Mouse (Mus musculus) kidney, adult 8-10 months (tissue): ENCODE results near the gene Tex50.
"Not testable (repeated sequence)": the region's sequence is repeated elsewhere in the genome, so short reads cannot be mapped to it uniquely, and the experiment has no call there.

Source experiments
- DNase-seq, 2 experiments: peaks; one replicate each; pipeline ENCODE4 v3.0.0; 2022

The Tex50 gene

GRCm38 (mm10) chr1:161159214-161159613 lies at the start of gene Tex50:
Tex50 (minus strand) TSS chr1:161159314.
- no peak for DNase-seq

DNA sequence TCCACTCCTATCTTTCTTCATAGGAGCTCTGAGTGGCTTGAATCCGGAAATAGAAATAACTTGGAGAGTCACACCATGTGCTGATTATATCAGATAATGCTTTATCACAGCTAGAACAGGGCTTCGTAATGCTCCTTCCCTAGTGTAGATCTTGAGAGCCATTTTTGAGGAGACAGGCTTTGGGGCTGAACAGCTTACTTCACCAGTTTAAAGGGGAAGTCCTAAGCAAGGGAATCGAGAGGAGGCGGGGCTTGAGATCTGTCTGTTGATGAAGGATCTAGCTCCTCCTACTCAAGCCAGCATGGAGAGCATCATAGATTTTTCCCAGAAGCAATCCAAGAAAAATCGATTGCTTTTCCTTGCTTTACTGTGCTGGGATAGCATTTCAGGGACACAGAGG lies 40.7 kb upstream of the Tex50 start:
- DNase-seq: no peak

DNA sequence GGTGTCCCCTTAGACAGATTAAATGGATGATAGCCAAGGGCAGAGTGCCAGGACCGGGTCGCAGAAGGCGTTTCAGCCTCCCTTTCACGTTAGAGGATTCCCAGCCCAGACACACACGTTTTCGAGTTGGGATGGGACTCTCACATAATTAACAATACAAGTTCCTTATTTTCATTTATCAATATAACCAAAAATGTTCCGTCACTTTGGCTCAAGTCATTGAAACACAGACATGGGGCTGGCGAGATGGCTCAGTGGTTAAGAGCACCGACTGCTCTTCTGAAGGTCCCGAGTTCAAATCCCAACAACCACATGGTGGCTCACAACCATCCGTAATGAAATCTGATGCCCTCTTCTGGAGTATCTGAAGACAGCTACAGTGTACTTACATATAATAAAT lies 37.2 kb upstream of the Tex50 start:
- not testable (repeated sequence) for DNase-seq

DNA sequence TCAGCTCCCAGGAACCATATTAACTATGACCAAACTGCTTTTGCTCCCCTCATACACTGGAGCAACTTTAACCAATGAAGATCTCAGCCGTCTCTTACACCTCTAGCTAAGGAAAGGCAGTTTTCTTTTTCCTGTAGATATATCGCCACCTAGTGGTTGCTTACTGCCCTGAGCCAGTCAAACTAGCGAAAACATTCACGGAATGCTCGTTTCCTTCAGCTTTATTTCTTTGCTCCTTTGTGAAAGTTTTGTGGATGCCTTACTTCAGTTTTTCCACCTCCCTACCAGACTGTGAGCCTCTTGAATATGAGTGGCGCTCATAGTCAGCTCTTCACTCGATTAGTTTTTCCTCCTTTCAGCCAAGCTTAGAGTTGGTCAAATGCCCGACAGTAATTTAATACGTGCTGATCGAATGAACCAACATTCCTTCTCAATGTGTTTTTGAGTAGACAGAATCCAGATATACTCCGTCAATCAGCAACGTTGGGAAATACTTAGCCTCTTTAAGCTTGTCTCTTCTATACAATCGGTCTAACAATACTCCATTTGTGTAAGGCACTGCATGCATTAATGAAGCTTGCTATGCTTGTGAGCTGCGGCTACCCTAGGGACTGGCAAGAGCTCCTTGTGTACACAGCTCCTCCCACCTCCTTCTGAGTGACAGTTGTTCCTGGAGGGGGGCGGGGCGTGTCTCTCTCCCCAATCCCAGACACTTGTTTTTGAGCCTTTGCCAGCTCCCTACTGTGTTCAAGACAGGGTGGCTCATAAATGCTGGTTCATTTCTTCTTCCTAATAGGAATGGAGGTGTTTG lies 36.6 kb upstream of the Tex50 start:
- DNase-seq: peak; percentile 81 to 82

DNA sequence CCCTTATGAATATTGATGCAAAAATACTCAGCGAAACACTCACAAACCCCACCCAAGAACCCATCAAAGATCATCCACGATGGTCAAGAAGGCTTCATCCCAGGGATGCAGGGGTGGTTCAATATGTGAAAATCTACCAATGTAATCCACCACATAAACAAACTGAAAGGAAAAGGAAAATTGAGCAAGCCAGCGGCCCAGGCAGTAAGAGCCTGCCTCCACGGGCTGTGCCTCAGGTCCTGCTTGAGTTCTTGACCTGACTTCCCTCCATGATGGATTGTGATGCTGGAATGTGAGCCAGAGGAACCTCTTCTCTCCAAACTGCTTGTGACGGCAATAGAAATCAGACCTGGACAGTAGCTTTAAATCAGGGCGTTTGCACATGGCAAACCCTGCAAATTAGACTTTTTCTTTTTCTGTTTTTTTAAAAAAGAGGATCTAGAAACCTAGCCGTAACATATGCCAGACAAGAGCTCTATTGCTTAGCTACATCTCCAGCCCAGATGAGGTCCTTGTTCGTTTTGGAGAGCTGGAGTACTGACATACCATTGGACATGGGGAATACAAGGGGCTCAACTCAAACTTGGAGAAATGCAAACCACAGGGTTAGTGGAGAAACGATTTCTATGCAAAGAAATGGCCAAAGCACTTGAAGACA lies 31.3 kb upstream of the Tex50 start:
- no peak for DNase-seq

DNA sequence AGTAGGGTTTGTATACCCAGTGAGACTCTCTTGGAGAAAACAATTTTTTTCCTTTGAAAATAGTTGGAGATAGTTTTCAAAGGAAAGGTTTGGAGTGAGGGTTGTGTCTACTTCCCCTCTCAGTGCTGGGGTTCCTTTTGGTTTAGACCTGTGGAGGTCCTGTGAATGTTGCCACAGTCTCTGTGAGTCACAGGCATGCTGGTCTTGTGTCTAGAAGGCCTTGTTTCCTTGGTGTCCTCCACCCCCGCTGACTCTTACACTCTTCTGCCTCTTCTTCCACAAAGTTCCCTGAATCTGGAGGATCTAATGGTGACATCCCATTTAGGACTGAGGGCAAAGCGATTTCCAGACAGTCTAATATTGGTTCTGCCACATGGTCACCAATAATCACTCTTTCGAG lies 26.3 kb upstream of the Tex50 start:
- DNase-seq: no peak

- DNase-seq: no peak
Measured at GRCm38 (mm10) chr1:161183677-161184076, 24.6 kb upstream of the Tex50 start.

- no peak for DNase-seq
Measured at GRCm38 (mm10) chr1:161182386-161182785, 23.3 kb upstream of the Tex50 start.

- peak; percentile 22 to 66 for DNase-seq
Measured at GRCm38 (mm10) chr1:161180674-161181073, 21.6 kb upstream of the Tex50 start.

DNA sequence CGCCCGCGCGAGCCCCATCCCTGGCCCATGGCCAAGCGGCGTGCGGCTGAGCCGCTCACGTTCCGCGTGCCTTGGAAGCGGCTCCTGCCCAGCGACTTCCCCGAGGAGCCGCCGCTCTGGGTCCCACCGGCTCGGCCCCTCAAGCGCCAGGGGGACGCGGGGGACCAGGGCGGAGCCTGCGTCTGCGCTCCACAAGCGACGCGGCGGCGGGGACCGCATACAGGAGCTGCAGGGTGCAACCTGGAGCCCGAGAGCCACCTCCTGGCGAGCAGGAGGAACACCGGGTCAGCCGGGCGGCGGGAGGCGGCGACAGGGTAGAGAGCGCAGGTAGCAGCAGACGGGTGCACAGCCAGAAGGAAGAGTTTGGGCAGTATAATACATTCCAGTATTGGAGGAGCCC lies 11.5 kb upstream of the Tex50 start:
- DNase-seq: peak; percentile 68 to 82

- no peak for DNase-seq
Measured at GRCm38 (mm10) chr1:161160266-161160665, 1.2 kb upstream of the Tex50 start.

DNA sequence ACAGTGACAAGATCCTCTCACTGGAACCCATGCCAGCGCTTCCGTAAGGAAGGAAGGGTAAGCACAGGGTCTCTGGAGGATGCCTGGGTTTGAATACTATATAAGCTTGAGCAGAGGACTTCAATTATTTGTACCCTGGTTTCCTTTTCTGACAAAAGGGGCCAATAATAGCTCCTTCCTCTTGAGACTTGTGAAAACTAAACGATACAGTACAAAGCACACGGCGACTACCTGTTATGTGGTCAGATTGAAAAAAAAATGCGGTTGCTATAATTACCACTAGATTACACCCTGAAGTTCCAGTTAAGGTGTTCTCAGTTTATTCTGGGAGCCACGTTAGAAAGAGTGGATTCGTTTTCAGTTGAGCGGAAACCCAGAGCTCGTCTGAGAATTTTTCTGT lies 2.6 kb downstream of the Tex50 start:
- no peak for DNase-seq

DNA sequence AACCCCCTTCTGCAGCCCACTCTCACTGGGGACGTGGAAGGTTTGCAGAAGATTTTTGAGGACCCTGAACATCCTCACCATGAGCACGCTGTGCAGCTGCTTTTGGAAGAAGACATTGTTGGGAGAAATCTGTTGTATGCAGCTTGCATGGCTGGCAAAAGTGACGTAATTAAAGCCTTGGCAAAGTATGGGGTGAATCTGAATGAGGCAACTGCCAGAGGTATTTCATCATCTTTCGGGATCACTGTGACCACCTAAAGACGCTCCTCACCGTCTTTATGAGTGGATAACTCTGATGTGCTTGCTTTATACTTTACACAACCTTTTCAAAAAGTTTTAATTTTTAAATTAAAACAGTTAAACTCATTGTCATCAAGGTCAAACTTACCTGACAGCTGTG lies 8.0 kb downstream of the Tex50 start:
- no peak for DNase-seq

DNA sequence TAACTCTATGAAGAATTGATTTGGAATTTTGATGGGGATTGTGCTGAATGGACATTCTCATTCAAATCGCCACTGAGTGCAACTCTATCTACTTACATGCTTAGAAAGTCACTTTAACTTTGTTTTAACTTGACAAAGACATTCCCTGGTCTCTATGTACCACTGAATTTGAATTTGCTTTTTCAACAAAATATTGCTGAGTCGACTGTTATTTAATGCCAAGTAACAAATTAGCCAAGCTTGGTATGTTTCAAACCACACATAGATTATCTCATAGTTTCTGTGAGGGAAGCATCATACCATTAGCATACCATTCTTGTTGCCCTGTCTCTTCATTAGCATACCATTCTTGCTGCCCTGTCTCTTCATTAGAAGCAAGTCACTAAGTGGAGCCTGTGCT lies 11.2 kb downstream of the Tex50 start:
- DNase-seq: no peak

GRCm38 (mm10) chr1:161145611-161146010 lies 13.5 kb downstream of the Tex50 start:
- DNase-seq: not testable (repeated sequence)

DNA sequence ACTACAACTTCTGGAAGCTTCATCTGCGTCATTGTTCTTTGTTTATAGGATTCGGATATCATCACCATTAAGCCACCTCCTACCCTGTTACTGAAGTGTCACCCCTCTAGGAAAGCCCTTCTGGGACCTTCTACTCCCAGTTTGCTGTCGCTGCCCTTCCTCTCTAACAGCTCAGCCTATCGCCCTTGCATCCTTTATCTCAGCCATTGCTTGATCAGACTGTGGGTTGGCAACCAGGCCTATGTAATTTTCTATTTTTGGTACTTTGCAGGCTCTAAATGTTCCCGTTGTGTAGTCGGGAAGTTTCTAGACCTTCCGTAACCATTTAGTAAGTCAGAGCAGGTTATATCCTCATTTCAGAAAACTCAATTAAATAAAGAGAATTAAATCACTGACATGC lies 15.9 kb downstream of the Tex50 start:
- no peak for DNase-seq

DNA sequence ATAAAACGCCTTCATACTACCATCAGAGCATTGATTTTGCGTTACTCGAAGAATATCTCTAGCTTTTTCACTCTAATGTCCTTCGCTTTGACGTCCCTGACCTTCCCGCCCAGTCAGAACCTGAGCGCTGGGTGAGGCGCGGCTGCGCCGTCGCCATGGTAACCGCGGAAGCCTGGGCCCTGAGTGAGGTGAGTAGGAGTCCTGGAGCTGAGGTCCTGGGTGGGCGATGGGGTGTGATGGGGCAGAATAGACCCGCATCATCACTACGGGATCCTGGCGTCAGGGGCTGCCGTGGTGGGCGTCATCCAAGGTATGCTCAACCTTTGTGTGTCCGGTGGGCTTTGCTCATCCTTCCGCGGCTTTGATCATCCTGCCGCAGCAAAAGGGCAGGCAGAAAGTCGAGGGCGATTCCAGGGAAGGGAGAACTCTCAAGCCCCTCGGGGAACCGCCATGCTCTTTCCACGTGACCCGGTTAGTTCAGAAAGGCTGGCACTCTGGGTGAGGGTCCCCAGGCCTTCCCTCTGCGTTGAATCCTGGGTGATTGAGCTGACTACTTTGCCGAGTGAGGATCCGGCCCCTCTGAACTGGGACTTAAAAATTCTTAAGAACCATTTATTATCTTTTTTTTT lies 16.5 kb downstream of the Tex50 start, which contains the start of gene Ankrd45:
Gene Ankrd45 (plus strand): TSS at position 161 of the 629 bp plus-strand sequence.
- DNase-seq: peak; percentile 60 to 67

- DNase-seq: no peak
Measured at GRCm38 (mm10) chr1:161140026-161140762, 18.9 kb downstream of the Tex50 start.

DNA sequence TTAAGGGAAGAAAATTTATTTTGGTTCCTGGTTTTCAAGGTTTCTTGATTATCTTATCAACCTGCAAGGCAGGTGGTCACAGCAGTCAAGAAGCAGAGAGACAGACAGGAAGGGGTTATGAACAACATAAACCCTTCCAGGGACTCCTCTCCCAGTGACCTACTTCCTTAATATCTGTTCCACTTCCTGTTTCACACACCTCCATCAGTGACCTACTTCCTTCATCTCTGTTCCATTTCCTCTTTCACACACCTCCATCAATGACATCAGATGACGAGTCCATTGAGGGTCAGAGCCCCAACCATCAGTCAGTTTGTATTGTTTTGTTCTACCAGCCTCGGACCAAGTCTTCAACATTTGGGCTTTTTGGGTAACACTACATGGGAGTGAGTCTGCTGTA lies 19.6 kb downstream of the Tex50 start:
- DNase-seq: no peak

DNA sequence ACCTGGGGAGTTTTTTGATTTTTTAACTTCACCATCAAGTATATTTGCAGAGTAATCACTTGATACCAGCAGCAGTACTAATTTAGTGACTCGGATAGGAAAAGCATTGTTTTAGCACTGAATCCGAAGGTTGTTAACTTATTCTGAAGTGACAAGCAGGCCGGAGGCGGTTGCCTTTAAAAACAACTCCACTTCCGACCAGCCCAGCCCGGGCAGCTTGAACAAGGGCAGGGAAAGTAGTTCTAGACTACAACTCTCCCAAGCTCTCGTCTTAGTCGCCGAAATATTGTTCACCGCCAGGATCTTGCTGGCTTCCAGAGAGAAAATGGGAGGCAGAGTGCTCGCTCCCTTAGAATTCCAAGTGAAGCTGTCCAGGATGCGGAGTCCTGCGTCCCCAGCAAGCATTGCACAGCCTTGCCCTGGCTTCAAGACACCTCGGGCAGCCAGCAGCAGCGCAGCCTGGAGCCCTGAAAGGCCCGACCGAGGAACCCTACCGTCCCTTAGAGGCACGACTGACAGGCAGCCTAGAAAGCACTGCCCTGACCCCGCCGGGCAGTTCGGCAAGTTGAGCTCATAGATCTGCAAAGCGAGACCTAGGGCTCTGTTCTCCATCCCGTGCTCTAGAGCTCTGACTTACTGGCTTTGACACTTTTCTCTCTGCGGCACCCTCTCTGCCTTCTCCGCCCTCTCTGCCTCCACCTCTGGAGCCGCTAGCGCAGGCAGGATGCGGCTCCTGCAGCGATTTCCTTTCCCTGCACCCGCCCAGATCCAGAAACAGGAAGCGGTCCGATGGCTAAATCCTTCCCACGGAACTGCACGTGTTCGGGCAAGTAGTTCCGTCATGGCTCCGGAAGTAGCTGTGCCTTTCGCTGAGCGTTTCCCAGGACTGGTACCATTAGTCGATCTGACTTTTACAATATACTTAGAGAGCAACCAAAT lies 28.1 kb downstream of the Tex50 start, which contains the start of gene Klhl20:
Gene Klhl20 (minus strand): TSS at position 786 of the 939 bp plus-strand sequence.
- DNase-seq: peak; percentile 93 to 97

GRCm38 (mm10) chr1:161126461-161126860 lies 32.7 kb downstream of the Tex50 start:
- DNase-seq: peak; percentile 80 to 83
